Mouse (Mus musculus) cerebellum, adult 2 months (tissue): ENCODE data around the gene Stac.

ENCODE experiments used
- CTCF ChIP-seq: fragments of 200-500 bp; IDR thresholded peaks from 2 replicates; pipeline ENCODE4 v1.5.1; 2011; ENCODE audit warnings: low read depth, mild to moderate bottlenecking, control low read depth, low read length, moderate library complexity, borderline replicate concordance; ENCODE audit not compliant: insufficient read depth
- POLR2A ChIP-seq: fragments of 200-500 bp; IDR thresholded peaks from 2 replicates; pipeline ENCODE4 v1.6.1; 2011; ENCODE audit warnings: low read length, control low read depth, borderline replicate concordance; ENCODE audit not compliant: insufficient read depth

DNA sequence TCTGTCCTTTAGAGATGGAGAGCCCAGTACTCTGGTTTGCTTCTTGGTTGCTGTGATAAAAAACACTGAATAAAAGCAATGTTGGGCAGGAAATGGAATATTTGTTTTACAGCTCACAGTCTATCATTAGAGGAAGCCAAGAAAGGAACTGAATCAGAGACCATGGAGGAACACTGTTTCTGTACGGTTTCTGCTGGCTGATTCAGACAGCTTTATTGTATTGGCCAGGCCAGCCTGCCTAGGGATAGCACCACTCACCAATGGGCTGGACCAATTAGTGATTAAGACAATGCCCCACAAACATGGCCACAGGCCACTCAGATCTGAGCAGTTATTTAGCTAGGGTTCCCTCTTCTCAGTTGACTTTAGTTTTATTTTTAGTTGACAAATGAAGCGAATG is 6.0 kb downstream of the Stac start:
- TF ChIP-seq POLR2A (no peak), CTCF (no peak)
